Mouse (Mus musculus) hindlimb bud, embryonic 11.5 days (tissue): ENCODE data around the gene Isl1.

ENCODE experiments used
- DNase-seq: peaks from one replicate; pipeline ENCODE4 v3.0.0-alpha.2; 2012; ENCODE audit warnings: low read depth, low spot score; ENCODE audit errors: extremely low spot score

Gene Isl1

GRCm38 (mm10) chr13:116295401-116295800 lies 14.1 kb downstream of the Isl1 start:
- DNase-seq = no peak

DNA sequence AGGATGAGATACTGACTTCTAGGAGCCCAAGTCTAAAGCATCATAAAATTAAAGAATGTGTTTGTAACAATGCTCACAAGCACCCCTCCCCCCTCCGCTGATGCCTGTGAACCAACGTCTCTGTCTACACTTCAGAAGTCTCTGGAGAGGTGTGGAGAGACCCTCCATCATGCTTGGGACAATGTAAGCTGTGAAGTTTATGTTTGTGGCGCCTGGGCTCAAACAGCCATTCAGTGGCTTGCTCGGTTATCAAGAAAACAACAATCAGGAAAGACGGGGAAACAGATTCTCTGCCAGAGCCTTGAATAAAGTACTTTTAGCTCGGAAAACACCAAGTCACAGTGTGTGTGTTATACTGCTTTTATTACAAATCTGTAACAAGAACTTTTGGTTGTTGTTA lies 14.8 kb downstream of the Isl1 start:
- no peak for DNase-seq

GRCm38 (mm10) chr13:116294151-116294461 lies 15.4 kb downstream of the Isl1 start:
- DNase-seq = no peak

DNA sequence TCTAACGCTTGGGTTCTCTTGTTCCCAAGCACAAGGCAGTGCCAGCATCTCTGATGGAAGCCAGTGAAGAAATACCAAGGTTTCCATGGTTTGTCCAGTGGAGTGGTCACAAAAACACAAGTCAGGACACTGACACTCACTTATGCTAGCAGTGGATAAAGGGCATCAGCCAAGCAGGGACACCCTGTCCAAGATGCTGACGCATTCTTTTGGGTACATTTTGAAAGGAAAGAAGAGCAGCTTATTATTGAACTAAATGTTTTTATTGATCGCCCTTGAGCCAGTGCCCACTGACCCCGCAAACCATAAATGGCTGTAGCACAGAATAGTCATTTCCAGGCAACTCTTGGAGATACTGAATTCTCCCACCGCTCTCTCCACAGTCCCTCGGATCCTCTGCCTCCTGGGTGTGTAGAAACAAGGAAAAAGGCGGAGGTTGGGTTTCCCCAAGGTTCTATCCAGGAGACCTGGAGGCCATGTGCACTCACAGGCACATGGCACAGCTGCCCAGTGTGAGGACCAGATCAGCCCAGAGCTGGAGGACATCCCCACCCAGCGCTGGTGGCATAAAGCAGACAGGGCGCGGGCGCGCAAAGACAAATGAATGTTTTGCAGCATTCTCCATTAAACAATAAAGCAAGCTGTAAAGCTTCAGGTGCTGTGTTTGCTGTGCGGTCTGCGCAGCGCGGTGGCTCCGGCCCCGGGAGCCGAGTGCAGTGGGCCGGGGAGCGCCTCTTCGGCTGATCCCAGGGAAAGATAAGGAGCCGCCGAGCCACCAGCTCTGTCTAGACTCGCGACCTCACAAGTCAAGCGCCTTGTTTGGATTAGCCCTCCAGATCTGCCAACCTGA lies 16.0 kb downstream of the Isl1 start:
- DNase-seq = no peak

DNA sequence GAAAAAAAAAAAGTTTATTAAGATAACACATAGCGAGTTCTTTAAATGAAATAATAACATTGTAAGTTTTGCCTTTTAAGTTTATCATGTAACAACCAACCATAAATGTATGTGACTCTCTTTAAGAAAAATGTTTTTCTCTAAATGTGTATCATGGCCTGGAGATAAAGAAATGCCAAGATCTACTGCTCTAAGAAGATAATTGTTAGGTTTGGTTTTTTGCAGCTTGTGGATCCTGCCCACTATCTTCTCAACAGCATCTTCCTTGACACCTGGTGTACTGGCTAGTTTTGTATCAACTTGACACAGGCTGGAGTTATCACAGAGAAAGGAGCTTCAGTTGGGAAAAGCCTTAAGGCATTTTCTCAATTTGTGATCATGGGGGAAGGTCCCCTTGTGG lies 19.8 kb downstream of the Isl1 start:
- no peak for DNase-seq

DNA sequence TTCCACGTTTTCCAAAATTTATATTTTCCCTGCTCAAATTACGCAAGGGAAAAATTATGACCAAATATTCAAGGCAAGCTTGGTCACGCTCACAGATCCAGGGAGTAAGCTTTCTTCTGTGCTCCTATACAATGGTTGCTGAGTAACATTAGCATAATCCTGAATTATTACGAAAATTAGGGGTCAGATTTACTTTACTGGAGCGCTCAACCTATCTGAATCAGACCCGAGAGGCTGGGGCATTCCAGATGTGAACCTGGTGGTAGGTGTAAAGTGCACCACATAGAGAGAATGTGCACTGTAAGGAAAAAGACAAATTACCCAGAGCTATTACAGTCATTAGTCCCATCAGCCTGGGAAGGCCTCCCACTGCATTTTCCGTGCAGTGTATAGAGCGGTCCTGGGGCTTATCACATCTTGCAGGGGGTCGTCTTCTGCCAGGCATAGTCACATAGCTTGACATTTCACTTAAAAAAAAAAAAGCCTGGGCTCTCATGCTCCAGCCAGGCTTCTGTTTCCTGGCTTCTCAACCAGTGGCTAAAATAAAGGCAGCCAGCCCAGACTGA lies 30.2 kb downstream of the Isl1 start:
- no peak for DNase-seq
